Mouse (Mus musculus): ENCODE measurements around the gene Kif1b. TPM values are rescaled to one million over a fixed set of nuclear protein-coding genes. Genes with fewer than 3 reads are reported as not detected.

The Kif1b gene
- polyA plus RNA-seq, 1 experiment, result 19.4 TPM

- 73% methylated on average over 5 of the region's 5 CpGs for WGBS
- no peak overlapping the region for H3K4me3 ChIP-seq (ENCODE audit: low read depth, low read length)
Measured at GRCm38 (mm10) chr4:149317387-149317786, 9.9 kb upstream of the Kif1b start.

DNA sequence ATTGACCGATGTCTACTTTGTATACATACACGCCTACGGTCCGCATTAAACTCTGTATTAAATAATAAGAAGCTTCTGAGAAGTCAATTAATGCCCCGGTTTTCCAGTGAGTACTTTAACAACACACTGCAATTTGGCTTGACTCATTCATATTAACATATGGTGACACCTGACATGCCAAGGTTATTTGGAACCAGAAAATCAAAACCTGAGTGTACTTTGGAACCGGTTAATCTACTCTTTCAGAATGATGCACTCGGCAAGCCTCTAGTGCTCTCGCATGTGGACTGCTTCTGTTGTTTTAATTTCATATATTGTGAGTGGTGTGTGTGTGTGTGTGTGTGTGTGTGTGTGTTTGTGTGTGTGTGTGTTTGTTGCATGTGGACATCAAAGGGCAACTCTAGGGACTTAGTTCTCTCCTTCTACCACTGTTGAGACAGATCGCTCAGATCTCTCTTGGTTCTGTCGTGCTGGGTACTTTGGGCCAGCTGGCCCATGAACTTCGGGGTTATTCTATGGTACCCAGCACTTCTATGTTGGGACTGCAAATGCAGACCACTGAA is 6.9 kb upstream of the Kif1b start:
- no peaks in the 10 kb centered on the region for H3K4me1 ChIP-seq (ENCODE audit: control insufficient read depth, insufficient read depth, insufficient read length, low read length)
- 62% methylated on average over 11 of the region's 11 CpGs for WGBS
- no peaks in the 10 kb centered on the region for H3K36me3 ChIP-seq (ENCODE audit: control insufficient read depth, insufficient read depth, low read length)
- H3K27me3 ChIP-seq (ENCODE audit: control insufficient read depth, insufficient read depth, low read length), result no peaks in the 10 kb centered on the region
- TF ChIP-seq POLR2A (IDR thresholded peaks at IDR 0.05; ENCODE audit: low read depth, low read length) (no peak), CTCF (IDR thresholded peaks at IDR 0.05; ENCODE audit: extremely low read depth, insufficient read length, insufficient replicate concordance, low read depth, low read length) (no peak)
- no peak overlapping the region for H3K27ac ChIP-seq (ENCODE audit: insufficient read depth, low read depth, low read length)
- H3K4me3 ChIP-seq (ENCODE audit: low read depth, low read length), result no peak overlapping the region

More at GRCm38 (mm10) chr4:149317387-149317786, 9.9 kb upstream of the Kif1b start:
- Histone ChIP-seq H3K4me1 (ENCODE audit: control insufficient read depth, insufficient read depth, insufficient read length, low read length) (no peaks in the 10 kb centered on the region), H3K27ac (ENCODE audit: insufficient read depth, low read depth, low read length) (no peak overlapping the region), H3K27me3 (ENCODE audit: control insufficient read depth, insufficient read depth, low read length) (no peaks in the 10 kb centered on the region), H3K36me3 (ENCODE audit: control insufficient read depth, insufficient read depth, low read length) (no peaks in the 10 kb centered on the region)
- TF ChIP-seq CTCF (IDR thresholded peaks at IDR 0.05; ENCODE audit: extremely low read depth, insufficient read length, insufficient replicate concordance, low read depth, low read length) (no peak), POLR2A (IDR thresholded peaks at IDR 0.05; ENCODE audit: low read depth, low read length) (no peak)

GRCm38 (mm10) chr4:149313558-149314253 is 6.2 kb upstream of the Kif1b start:
- Histone ChIP-seq H3K4me1 (ENCODE audit: control insufficient read depth, insufficient read depth, insufficient read length, low read length) (no peaks in the 10 kb centered on the region), H3K36me3 (ENCODE audit: control insufficient read depth, insufficient read depth, low read length) (no peaks in the 10 kb centered on the region), H3K27me3 (ENCODE audit: control insufficient read depth, insufficient read depth, low read length) (no peaks in the 10 kb centered on the region), H3K27ac (ENCODE audit: insufficient read depth, low read depth, low read length) (no peak overlapping the region), H3K4me3 (ENCODE audit: low read depth, low read length) (no peak overlapping the region)
- WGBS, result 92% methylated on average over 12 of the region's 12 CpGs
- no peak for TF ChIP-seq POLR2A (IDR thresholded peaks at IDR 0.05; ENCODE audit: low read depth, low read length)
- TF ChIP-seq CTCF (IDR thresholded peaks at IDR 0.05; ENCODE audit: extremely low read depth, insufficient read length, insufficient replicate concordance, low read depth, low read length), result no peak

DNA sequence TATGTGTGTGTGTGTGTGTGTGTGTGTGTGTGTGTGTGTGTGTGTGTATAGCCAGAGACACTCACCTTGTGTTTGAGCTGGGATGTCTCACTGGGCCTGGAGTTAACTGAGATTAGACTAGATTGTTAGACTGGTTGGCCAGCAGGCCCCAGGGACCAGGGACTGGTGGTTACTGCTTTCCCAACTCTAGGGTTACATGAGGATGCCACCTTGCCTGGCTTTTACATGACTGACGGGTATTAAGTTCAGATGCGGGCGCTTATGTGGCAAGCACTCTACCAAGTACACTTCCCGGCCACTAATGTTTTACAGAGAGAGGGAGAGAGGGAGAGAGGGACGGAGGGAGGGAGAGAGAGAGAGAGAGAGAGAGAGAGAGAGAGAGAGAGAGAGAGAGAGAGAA is 4.5 kb upstream of the Kif1b start:
- WGBS, result 95% methylated on average over 5 of the region's 5 CpGs
- Histone ChIP-seq H3K36me3 (ENCODE audit: control insufficient read depth, insufficient read depth, low read length) (no peaks in the 10 kb centered on the region), H3K4me3 (ENCODE audit: low read depth, low read length) (no peak overlapping the region), H3K27ac (ENCODE audit: insufficient read depth, low read depth, low read length) (no peak overlapping the region), H3K4me1 (ENCODE audit: control insufficient read depth, insufficient read depth, insufficient read length, low read length) (no peaks in the 10 kb centered on the region), H3K27me3 (ENCODE audit: control insufficient read depth, insufficient read depth, low read length) (no peaks in the 10 kb centered on the region)
- TF ChIP-seq POLR2A (IDR thresholded peaks at IDR 0.05; ENCODE audit: low read depth, low read length) (no peak), CTCF (IDR thresholded peaks at IDR 0.05; ENCODE audit: extremely low read depth, insufficient read length, insufficient replicate concordance, low read depth, low read length) (no peak)

DNA sequence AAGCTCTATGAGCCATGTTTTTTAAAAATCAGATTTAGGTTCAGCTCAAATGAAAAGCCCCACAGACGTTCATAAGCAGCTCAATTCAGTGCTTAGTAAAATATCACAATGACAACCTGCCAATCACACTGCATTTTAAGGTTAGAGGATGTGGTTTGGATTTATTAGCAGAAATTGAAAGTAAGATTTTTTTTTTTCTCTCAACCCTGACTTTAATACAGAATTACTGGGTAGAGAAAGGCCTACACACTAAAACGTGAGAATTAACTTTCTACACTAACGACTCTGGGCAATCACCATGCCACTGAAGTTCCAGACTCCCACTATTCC is 963 bp upstream of the Kif1b start:
- Histone ChIP-seq H3K27ac (ENCODE audit: insufficient read depth, low read depth, low read length) (no peak overlapping the region; the same call in 1 of the 2 replicates), H3K4me3 (ENCODE audit: low read depth, low read length) (peak overlapping the region; percentile 76; the same call in 1 of the 2 replicates), H3K36me3 (ENCODE audit: control insufficient read depth, insufficient read depth, low read length) (no peaks in the 10 kb centered on the region), H3K4me1 (ENCODE audit: control insufficient read depth, insufficient read depth, insufficient read length, low read length) (no peaks in the 10 kb centered on the region; the same call in 1 of the 2 replicates), H3K27me3 (ENCODE audit: control insufficient read depth, insufficient read depth, low read length) (no peaks in the 10 kb centered on the region)
- TF ChIP-seq POLR2A (IDR thresholded peaks at IDR 0.05; ENCODE audit: low read depth, low read length) (no peak), CTCF (IDR thresholded peaks at IDR 0.05; ENCODE audit: extremely low read depth, insufficient read length, insufficient replicate concordance, low read depth, low read length) (no peak)
- whole genome bisulfite sequencing, result 70% methylated on average over 3 of the region's 3 CpGs

DNA sequence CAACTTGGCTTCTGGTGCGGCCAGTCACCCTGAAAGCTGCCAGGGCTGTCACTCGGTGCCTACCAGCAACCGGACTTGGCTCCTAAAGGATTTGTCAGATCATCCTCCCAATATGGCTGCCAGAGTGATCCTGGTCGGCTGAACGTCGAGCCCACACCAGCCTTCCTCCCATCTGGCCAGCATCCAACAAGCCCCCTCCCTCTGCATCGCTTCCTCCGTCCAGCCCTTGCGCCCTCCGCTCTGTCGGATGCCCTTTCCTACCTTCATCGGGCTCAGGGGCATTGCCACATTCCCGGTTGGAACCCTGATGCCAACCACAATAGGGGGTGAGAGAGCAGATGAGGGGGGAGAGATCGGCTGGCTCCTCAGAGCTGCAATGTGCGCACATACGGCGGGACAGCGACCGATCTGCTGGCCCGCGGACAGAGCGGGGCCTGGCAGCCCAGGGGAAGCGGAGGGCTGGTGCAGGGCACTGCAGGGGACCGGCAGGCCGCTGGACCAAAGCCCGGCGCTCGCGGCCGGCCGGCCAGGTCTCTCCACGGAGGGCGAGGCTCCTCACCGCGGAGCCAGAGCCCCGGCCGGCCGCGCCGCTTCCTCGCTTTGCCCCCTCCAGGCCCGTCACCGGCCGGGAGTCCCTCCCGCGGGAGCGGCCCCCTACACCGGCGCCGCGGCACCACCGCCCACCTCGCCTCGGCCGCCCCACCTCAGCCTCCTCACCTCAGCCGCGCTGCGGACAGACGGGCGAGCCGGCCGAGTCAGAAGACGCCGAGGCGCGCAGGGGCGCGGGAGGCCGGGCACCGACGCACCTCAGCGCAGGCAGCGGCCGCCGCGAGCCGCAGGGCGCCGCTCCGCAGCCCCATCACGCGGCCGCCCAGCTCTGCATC is 539 bp downstream of the Kif1b start:
- peak overlapping the region; percentile 76 for H3K27ac ChIP-seq (ENCODE audit: insufficient read depth, low read depth, low read length)
- peaks cover 3% of the 10 kb centered on the region; the same call in 1 of the 2 replicates for H3K4me1 ChIP-seq (ENCODE audit: control insufficient read depth, insufficient read depth, insufficient read length, low read length)
- TF ChIP-seq POLR2A (IDR thresholded peaks at IDR 0.05; ENCODE audit: low read depth, low read length), result no peak
- TF ChIP-seq CTCF (IDR thresholded peaks at IDR 0.05; ENCODE audit: extremely low read depth, insufficient read length, insufficient replicate concordance, low read depth, low read length), result no peak
- WGBS, result 1% methylated on average over 83 of the region's 83 CpGs
- H3K27me3 ChIP-seq (ENCODE audit: control insufficient read depth, insufficient read depth, low read length), result no peaks in the 10 kb centered on the region
- peak overlapping the region; percentile 97 for H3K4me3 ChIP-seq (ENCODE audit: low read depth, low read length)
- no peaks in the 10 kb centered on the region for H3K36me3 ChIP-seq (ENCODE audit: control insufficient read depth, insufficient read depth, low read length)
